Mouse (Mus musculus): ENCODE data around the gene Olfr694. TPM values are rescaled to one million over a fixed set of nuclear protein-coding genes. Genes with fewer than 3 reads are reported as not detected.

Gene Olfr694
- total RNA-seq (2023): not detected

DNA sequence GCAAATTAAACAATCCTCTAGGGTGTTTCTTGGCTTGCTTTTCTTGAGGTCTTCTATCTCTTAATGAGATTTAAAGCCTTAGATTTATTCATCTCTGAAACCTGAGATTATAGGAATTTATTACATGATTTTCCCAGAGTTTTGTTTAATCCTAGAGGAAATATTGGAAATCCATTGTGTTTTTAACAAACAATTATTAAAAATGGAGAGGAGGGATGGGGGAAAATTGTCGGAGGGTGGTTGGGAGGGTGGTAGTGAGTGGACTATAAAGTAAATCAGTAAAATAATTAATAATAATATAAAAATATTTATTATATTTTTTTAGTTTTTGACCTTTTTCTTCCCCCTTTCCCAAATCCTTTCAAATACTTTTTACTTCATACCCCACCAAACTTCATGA lies at the start of gene Olfr694:
Olfr694 (minus strand) TSS at position 101 of the 400 bp plus-strand sequence.

DNA sequence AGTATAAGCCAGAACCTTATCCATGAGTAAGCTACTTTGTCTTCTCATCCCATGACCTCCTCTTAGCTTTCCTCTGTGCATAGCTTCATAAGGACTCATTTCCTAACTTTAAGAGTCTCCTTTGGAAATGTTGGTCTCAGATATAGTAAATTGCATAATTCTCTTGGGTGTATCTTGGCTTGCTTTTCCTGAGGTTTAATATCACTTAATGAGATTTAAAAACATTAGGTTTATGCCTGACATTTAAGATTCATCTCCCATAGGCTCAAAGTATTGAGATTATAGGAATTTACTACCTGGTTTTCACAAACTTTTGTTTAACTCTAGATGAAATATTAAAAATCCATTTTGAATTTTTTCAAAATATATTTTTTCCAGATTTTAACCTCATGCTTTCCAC lies 24.7 kb upstream of the Olfr694 start, which contains the start of gene Olfr695:
Olfr695 (minus strand) TSS at position 101 of the 400 bp plus-strand sequence.

DNA sequence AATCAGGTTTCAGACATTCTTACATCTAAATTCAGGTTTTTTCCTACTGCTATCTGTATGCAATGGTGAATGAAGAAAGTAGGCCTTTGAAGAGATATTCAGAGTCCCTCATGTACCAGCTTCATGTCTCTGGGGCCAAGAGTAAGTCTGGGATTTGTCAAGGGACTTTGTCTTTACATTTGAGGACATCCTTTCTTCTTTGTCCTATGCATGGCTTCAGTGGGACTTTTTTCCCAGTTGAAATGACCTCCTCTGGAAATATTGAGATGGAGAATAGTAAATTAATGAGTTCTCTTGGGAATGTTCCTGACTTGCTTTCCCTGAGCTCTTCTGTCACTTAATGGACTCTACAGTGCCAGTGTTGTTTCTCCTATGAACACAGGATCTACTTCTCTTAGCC lies 11.1 kb downstream of the Olfr694 start, which contains the start of gene Olfr693:
Olfr693 (minus strand) TSS at position 101 of the 400 bp plus-strand sequence.

Other genes with a start within 250 kb of the Olfr694 start
- not detected for gene Olfr693, start 11.2 kb downstream of the Olfr694 start, total RNA-seq (2023)
- gene Olfr695, start 24.6 kb upstream of the Olfr694 start, total RNA-seq (2023): not detected
- not detected for gene Olfr697, start 50.6 kb upstream of the Olfr694 start, total RNA-seq (2023)
- gene Olfr698, start 63.6 kb upstream of the Olfr694 start, total RNA-seq (2023): not detected
- gene Olfr699, start 101.4 kb upstream of the Olfr694 start, total RNA-seq (2023): not detected
- gene Olfr700, start 117.0 kb upstream of the Olfr694 start, total RNA-seq (2023): not detected
- gene Olfr701, start 122.3 kb upstream of the Olfr694 start, total RNA-seq (2023): not detected
- not detected for gene Olfr702, start 142.1 kb upstream of the Olfr694 start, total RNA-seq (2023)
- not detected for gene Olfr703, start 151.5 kb upstream of the Olfr694 start, total RNA-seq (2023)
- not detected for gene Olfr704, start 171.4 kb upstream of the Olfr694 start, total RNA-seq (2023)
- gene Olfr705, start 185.1 kb upstream of the Olfr694 start, total RNA-seq (2023): not detected
- gene Olfr706, start 196.3 kb upstream of the Olfr694 start, total RNA-seq (2023): not detected
- gene Olfr707, start 209.4 kb upstream of the Olfr694 start, total RNA-seq (2023): not detected
- gene Olfr1532-ps1, start 216.2 kb upstream of the Olfr694 start, total RNA-seq (2023): not detected
- 0.33 TPM for gene Olfr709-ps1, start 240.4 kb upstream of the Olfr694 start, total RNA-seq (2023)